Mouse (Mus musculus): ENCODE results near the gene Olfr923.
"Not testable (repeated sequence)": the region's sequence is repeated elsewhere in the genome, so short reads cannot be mapped to it uniquely, and the experiment has no call there.

Olfr923 gene

DNA sequence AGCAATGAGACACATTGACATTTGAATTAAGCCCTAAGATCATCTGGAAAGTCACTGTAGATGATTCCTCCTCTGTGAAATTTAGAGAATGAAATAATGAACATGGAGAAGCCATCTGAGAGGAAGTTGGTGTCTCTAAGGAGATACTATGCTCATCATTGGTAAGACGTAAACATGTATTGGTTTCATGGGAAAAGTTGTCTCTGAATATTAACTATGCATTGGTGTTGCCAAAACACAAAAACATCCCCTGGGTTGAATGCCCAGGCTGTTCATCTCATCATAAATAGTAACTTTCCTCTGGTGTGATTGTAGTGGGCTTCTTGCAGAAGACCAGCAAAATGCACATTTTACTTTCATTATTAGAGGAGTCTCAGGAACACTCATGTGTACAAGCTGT, at the start of gene Olfr923:
Olfr923 (plus strand) TSS at position 301 of the 400 bp plus-strand sequence.
- no peak for DNase-seq (ENCODE audit: low read depth, low spot score)

DNA sequence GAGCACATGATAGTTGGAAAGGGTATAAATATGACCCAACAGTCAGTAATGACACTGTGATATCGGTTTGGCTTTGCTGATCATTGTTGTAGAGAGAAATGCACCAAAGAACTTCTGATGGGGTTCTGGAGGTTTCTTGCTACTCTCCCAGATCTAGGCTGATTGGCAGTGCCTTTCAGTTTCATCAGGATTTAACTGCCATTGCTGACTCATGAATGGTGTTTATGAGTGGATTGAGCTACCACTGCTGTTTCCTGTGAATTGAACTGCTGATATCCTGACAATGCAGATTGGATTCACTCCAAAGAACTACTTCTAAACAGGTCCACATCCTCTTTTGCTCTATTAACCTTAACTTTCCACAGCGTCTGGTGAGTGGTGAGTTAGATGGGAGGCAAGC, 33.7 kb upstream of the Olfr923 start:
- DNase-seq (ENCODE audit: low read depth, low spot score): no peak

DNA sequence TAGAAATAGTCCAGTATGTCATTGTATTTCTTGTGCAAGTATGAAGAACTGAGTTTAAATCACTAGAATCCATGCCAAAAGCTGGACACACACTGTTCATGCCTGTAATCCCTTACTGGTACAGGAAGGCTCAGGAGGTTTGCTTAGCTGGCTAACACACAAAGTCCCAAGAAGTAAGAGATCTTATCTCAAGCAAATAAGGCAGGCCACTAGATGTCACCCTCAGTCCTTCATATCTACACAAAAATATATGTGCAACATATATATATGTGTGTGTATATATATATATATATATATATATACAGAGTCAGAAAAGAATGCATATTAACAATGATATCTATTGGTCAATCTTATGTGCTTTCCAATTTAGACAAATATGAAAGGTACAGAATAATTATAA, 20.6 kb upstream of the Olfr923 start:
- DNase-seq (ENCODE audit: low read depth, low spot score): no peak

DNA sequence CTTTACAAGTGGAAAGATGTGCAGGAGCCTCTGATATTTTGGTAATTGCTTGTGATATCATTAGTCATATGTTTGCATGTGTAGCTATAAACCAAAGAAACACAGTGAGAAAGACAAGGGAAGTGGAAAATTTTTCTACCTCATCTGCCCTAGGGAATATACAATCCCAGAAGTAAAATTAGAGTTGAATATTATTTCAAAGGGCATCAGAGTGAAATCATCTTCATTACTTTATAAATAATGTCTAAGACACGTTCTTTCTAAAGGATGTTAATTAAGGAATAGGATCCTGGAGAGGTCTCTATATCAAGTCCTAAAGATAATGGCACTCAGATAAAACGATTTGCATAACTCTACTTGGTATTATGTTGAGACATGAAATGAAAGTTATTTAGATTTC, 12.0 kb upstream of the Olfr923 start, which contains the start of gene Olfr922:
Olfr922 (plus strand) TSS at position 301 of the 400 bp plus-strand sequence.
- no peak for DNase-seq (ENCODE audit: low read depth, low spot score)

DNA sequence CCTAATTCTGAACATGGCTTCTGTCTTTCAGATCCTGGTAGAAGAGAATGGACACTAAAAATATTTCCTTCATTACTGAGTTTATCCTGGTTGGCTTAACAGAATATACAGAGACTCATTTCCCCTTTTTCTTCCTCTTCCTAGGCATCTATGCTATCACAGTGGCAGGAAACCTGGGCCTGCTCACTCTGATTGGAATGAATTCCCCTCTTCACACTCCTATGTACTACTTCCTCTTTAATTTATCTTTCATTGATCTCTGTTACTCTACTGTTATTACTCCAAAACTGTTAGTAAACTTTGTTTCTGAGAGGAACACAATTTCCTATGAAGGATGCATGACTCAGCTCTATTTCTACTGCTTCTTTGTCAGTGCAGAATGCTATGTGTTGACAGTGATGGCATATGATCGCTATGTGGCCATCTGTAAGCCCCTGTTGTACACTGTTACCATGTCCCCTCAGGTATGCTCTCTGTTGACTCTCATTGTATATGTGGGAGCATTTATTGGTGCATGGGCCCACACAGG, 10.8 kb upstream of the Olfr923 start:
- DNase-seq (ENCODE audit: low read depth, low spot score): no peak

DNA sequence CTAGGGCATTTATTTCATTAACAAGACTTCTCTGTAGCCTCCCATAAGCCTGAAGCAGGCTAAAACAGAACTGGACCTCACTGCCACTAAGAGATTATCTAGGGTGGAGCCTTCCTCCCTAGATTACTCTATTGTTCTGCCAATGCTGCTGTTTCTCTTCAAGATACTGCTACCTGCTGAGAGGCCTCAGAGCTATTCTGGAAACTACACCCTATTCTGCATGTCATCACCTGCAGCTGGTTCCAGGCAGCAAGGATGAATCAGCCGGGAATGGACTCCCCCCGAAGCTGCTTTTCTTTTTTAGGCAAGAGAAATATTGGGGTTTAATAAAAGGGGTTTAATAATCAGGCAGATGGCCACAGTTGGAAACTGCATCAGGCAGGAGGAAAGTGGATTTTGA, 6.7 kb downstream of the Olfr923 start:
- no peak for DNase-seq (ENCODE audit: low read depth, low spot score)

DNA sequence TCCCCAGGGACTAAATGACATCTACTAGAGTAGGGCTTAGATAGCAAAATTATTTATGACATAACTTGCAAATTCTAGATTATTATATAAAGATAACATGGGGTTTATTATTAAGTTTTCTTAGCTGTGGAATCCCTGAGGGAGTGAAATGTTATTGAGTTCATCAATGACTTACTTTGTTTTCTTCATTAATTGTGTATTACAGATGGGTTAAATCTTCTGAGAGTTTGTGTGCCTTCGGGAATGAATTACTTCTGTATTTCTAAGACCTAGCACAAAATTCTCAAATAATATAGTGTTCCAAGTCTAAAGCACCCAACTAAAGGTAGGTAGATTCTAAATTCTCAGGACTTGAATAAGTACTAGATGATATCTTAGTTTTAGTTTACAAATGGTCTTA, 17.8 kb downstream of the Olfr923 start, which contains the start of gene Olfr924:
Olfr924 (plus strand) TSS at position 301 of the 400 bp plus-strand sequence.
- no peak for DNase-seq (ENCODE audit: low read depth, low spot score)

DNA sequence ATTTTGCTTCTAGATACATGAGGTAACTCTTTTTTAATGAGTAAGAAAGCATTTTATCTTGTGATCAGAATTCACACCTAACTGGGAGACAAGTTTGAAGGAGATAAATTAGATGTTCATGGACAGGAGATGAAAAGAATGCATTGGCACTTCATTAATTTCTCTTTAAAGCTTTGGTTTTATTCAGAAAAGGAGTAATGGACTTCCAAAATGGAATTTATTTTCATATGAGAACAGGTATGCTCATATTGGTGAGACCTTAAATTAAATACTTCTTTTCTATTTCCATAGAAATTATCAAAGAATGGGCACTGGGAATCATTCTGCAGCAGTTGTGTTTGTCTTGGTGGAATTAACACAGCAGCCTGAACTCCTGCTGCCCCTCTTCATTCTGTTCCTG, 28.4 kb downstream of the Olfr923 start, which contains the start of gene Olfr26:
Olfr26 (plus strand) TSS at position 301 of the 400 bp plus-strand sequence.
- DNase-seq (ENCODE audit: low read depth, low spot score): no peak

DNA sequence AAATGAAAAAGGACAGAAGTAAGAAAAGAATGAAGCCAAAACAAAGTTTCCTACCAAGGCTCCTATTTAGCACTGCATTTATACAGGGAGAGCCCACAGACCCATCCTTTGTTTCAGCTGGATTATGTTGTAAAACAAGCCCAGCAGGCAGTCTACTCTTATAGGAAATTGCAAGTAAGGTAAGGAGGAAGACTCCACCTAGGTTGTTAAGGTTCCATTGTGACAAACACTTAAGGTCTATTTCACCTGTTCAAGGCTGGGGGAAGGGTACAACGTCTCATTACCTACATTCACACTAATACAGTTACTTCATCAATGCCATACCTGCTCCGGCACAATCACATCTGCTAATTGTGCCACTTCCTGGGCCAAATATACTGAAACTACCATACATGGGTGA, 48.5 kb downstream of the Olfr923 start:
- DNase-seq (ENCODE audit: low read depth, low spot score): not testable (repeated sequence)

DNA sequence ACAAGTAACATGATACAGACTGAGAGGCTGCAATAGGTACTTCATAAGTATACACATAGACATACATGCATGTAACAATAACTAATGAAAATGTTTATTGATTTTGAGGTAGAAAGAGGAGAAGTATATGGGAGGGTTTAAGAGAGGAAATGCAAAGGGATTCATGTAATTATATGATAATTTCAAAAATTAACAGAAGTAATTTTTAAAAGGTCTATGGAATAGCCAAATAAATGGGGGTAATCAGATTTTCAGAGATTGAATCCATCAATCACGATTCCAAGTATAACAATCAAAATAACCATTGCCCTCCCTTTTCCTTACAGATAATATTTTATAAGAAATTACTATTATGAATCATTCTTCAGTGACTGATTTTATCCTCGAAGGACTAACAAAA, 50.5 kb downstream of the Olfr923 start, which contains the start of gene Olfr926:
Olfr926 (plus strand) TSS at position 301 of the 400 bp plus-strand sequence.
- no peak for DNase-seq (ENCODE audit: low read depth, low spot score)
